Mouse (Mus musculus) heart, embryonic 16.5 days (tissue): ENCODE data around the gene Ddah1. TPM values are rescaled to one million over a fixed set of nuclear protein-coding genes. Genes with fewer than 3 reads are reported as not detected.

Source experiments
- ATAC-seq: fragments of 200-750 bp; cut with Nextera tagmentation; replicated peaks from 2 replicates; pipeline ENCODE4 v1.8.0; 2017; ENCODE audit warnings: moderate number of reproducible peaks; ENCODE audit not compliant: insufficient read depth, low FRiP score; ENCODE audit errors: extremely low read depth
- H3K27ac ChIP-seq: fragments of 300-500 bp; sonication (generic); 2 replicates; pipeline ENCODE4 v1.5.1; 2014; ENCODE audit warnings: mild to moderate bottlenecking, low read length, control low read depth, moderate library complexity
- H3K27me3 ChIP-seq: fragments of 300-500 bp; sonication (generic); 2 replicates; pipeline ENCODE4 v1.6.1; 2014; ENCODE audit warnings: low read length, mixed read lengths; ENCODE audit not compliant: control insufficient read depth, insufficient read depth
- H3K36me3 ChIP-seq: fragments of 300-500 bp; sonication (generic); 2 replicates; pipeline ENCODE4 v1.6.1; 2014; ENCODE audit not compliant: control insufficient read depth, insufficient read depth
- H3K4me1 ChIP-seq: fragments of 300-500 bp; sonication (generic); 2 replicates; pipeline ENCODE4 v1.6.1; 2014; ENCODE audit warnings: low read length, mixed read lengths; ENCODE audit not compliant: control insufficient read depth, insufficient read depth
- H3K4me2 ChIP-seq: fragments of 300-500 bp; sonication (generic); 2 replicates; pipeline ENCODE4 v1.6.1; 2014; ENCODE audit warnings: low read depth, mild to moderate bottlenecking, control low read depth, low read length
- H3K4me3 ChIP-seq: fragments of 300-500 bp; sonication (generic); 2 replicates; pipeline ENCODE4 v1.5.1; 2014; ENCODE audit warnings: mild to moderate bottlenecking, control low read depth, low read length
- H3K9ac ChIP-seq: fragments of 300-500 bp; sonication (generic); 2 replicates; pipeline ENCODE4 v1.6.1; 2014; ENCODE audit warnings: low read length, control low read depth
- H3K9me3 ChIP-seq: fragments of 300-500 bp; sonication (generic); replicated peaks from 2 replicates; pipeline ENCODE4 v1.6.1; 2016; ENCODE audit warnings: low read length; ENCODE audit not compliant: control insufficient read depth
- WGBS: fragments of 180-500 bp; shearing (Covaris S2); extraction: QIAGEN DNeasy Blood & Tissue Kit; methylation state at CpG from one replicate; pipeline ENCODE4 v1.1.7; 2014; 5-methylcytosine and 5-hydroxymethylcytosine counted together
- polyA plus RNA-seq: library from polyadenylated mRNA; unstranded; fragments of >200 nt; fragmentation: Nextera tagmentation; extraction: Ambion mirVana; gene quantifications from 2 replicates; pipeline ENCODE4 v1.2.1, GENCODE M21; 2015

Ddah1 gene
- polyA plus RNA-seq, 1 experiment from 2014 or later: 17.4 TPM

DNA sequence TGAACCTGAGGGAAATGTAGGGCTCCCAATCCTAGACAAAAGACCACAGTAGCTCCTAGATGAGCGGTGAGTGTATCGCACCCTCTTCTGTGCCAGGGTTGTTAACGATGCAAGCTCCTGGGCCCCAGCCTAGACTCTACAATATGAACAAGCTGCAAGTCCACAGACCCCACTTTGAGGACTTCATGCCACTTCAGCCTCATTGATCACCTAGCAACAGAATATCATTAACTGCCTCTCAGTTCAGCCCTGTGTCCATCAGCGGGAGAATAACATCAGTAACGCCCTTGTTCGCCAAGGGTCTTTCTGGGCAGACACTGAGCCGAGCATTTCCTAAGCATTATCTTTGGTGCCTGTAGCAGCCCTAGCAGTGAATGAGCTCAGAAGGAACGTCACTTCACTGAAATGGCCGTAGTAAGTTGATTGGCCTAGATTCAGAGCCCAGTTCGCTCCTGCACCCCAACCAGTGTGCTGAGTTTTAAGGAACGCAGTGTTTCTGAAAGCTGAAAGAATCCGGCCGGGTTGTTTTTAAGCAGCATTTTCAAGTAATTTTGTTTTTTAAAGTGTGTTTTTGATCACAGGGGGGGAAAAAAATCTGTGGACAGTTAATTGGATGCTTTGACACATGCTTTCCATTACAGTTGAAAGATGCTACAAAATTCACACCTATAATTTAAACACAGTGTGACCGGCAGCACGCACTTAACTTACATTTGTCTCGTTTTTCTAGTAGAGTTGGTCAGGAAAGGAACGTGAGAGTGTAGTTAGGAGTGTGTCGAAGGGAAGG lies 132.1 kb downstream of the Ddah1 start:
- WGBS: 69% methylated on average over 18 of the region's 18 CpGs
- ATAC-seq: no peak
- Histone ChIP-seq H3K9ac (no peak overlapping the region), H3K4me1 (peaks cover 18% of the 10 kb centered on the region), H3K27ac (no peak overlapping the region), H3K4me3 (no peak overlapping the region), H3K9me3 (no peaks in the 10 kb centered on the region), H3K4me2 (no peak overlapping the region), H3K27me3 (no peaks in the 10 kb centered on the region), H3K36me3 (no peaks in the 10 kb centered on the region)

GRCm38 (mm10) chr3:145892451-145892850 lies 134.0 kb downstream of the Ddah1 start:
- peaks cover 19% of the 10 kb centered on the region for H3K4me1 ChIP-seq
- H3K4me3 ChIP-seq: no peak overlapping the region
- no peaks in the 10 kb centered on the region for H3K9me3 ChIP-seq
- no peaks in the 10 kb centered on the region for H3K36me3 ChIP-seq
- H3K9ac ChIP-seq: no peak overlapping the region
- H3K27ac ChIP-seq: no peak overlapping the region
- WGBS: 56% methylated on average over 3 of the region's 3 CpGs
- ATAC-seq: no peak
- no peaks in the 10 kb centered on the region for H3K27me3 ChIP-seq
- H3K4me2 ChIP-seq: no peak overlapping the region

DNA sequence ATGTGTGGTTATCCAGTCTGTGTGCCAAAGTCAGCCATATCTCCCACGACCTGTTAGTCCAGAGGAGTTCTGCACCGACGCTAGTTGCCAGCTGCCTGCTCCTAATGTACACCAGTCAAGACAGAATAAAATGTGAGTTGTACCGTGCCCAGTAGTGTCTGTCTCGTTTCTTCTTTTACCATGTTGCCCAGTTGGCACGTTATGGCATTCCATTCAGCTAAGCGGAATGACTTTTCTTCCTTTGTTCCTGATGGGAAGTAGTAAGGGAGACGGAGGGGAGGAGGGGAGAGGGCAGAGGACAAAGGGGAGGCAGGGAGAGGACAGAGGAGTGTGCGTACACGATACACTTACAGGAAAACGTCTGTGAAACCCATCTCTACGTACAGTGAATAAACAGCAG lies 135.7 kb downstream of the Ddah1 start:
- no peak for ATAC-seq
- Histone ChIP-seq H3K27me3 (no peaks in the 10 kb centered on the region), H3K27ac (no peak overlapping the region), H3K4me2 (no peak overlapping the region), H3K4me1 (peaks cover 23% of the 10 kb centered on the region), H3K9me3 (no peaks in the 10 kb centered on the region), H3K36me3 (no peaks in the 10 kb centered on the region), H3K9ac (no peak overlapping the region), H3K4me3 (no peak overlapping the region)
- 76% methylated on average over 12 of the region's 12 CpGs for WGBS

DNA sequence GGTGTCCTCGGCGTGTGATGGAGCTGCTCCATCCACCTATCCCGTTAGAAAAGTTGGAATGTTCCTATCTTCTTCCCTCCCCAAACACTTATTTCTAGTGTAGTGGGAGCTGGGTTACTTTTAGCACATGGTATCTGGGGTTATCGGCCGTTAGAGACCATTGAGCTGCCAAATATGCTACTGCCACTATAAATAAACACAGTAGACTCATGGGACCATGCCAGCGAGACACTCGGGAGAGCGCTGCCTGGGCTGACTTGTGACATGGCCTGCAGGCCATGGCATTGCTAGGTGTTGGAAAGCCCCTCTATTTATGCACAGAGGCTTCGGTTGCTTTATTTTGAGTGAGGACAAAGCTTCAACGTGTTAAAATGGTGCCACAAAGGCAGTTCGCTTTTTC lies 139.3 kb downstream of the Ddah1 start:
- Histone ChIP-seq H3K27ac (peak overlapping the region; percentile 93), H3K36me3 (no peaks in the 10 kb centered on the region), H3K4me3 (no peak overlapping the region), H3K9ac (no peak overlapping the region), H3K9me3 (no peaks in the 10 kb centered on the region), H3K4me2 (no peak overlapping the region), H3K4me1 (peaks cover 30% of the 10 kb centered on the region), H3K27me3 (no peaks in the 10 kb centered on the region)
- peak; percentile 87 for ATAC-seq
- 36% methylated on average over 11 of the region's 11 CpGs for WGBS

GRCm38 (mm10) chr3:145899832-145900231 lies 141.4 kb downstream of the Ddah1 start:
- H3K27ac ChIP-seq: peak overlapping the region; percentile 93

DNA sequence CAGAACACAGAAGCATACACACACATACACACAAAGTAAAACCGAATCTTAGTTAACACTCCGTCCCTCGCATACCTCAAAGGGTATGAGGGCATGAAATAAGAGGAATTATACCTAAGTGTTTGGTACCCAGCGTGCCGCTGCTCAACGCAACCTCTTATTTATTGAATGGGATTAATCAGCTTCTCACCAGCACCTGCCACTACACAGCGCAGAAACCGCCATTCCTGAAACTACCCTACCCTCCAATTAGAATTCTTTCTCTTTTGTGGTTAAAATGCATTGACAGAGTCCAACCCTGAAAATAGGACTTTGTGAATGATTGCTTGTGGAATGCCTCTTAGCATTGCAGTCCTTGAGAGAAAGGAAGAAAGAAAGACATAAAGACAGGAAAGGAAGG lies 145.1 kb downstream of the Ddah1 start:
- peaks cover 15% of the 10 kb centered on the region for H3K4me1 ChIP-seq
- no peak overlapping the region for H3K9ac ChIP-seq
- H3K9me3 ChIP-seq: no peaks in the 10 kb centered on the region
- ATAC-seq: no peak
- H3K4me2 ChIP-seq: no peak overlapping the region
- WGBS: 93% methylated on average over 8 of the region's 8 CpGs
- no peak overlapping the region for H3K27ac ChIP-seq
- H3K4me3 ChIP-seq: no peak overlapping the region
- no peaks in the 10 kb centered on the region for H3K36me3 ChIP-seq
- no peaks in the 10 kb centered on the region for H3K27me3 ChIP-seq

More at GRCm38 (mm10) chr3:145899832-145900231, 141.4 kb downstream of the Ddah1 start:
- WGBS: 36% methylated on average over 8 of the region's 8 CpGs
- H3K9me3 ChIP-seq: no peaks in the 10 kb centered on the region
- peak; percentile 64 for ATAC-seq
- no peaks in the 10 kb centered on the region for H3K27me3 ChIP-seq
- no peak overlapping the region for H3K4me3 ChIP-seq
- peaks cover 30% of the 10 kb centered on the region for H3K4me1 ChIP-seq
- H3K9ac ChIP-seq: peak overlapping the region; percentile 33; the same call in 1 of the 2 replicates
- H3K36me3 ChIP-seq: no peaks in the 10 kb centered on the region
- H3K4me2 ChIP-seq: peak overlapping the region; percentile 11; the same call in 1 of the 2 replicates

- WGBS: 49% methylated on average over 22 of the region's 22 CpGs
- no peaks in the 10 kb centered on the region for H3K9me3 ChIP-seq
- peaks cover 4% of the 10 kb centered on the region for H3K4me1 ChIP-seq
- H3K4me2 ChIP-seq: peak overlapping the region; percentile 47
- peak overlapping the region; percentile 34; the same call in 1 of the 2 replicates for H3K9ac ChIP-seq
- no peaks in the 10 kb centered on the region for H3K27me3 ChIP-seq
- 0 out of 2 replicates have a peak, but pooled peaks have one; percentile 10 for ATAC-seq
- H3K36me3 ChIP-seq: no peaks in the 10 kb centered on the region
- 0 out of 2 replicates have a peak overlapping the region, but pooled peaks have one; percentile 9 for H3K4me3 ChIP-seq
- H3K27ac ChIP-seq: peak overlapping the region; percentile 7; the same call in 1 of the 2 replicates
Observed at GRCm38 (mm10) chr3:145904850-145905776, 146.6 kb downstream of the Ddah1 start.

DNA sequence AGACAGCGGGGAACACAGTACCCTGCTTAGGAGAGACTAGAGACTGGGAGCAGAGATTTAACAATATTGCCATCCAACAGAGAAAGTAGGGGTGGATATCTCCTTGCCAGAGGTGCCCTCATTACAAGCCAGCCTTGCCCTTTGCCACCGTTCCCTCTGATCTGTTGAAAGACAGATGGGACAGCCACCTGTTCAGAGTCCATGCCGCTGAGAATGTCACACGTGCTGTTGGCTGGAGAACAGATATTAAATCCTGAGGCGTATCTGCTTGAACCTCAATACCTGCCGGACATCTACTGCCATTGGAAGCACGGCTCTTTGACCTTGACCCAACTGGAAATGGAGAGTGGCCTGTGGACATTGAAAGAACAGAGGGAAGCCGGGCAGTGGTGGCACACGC lies 148.1 kb downstream of the Ddah1 start:
- no peak for ATAC-seq
- Histone ChIP-seq H3K4me1 (peaks cover 4% of the 10 kb centered on the region), H3K9me3 (no peaks in the 10 kb centered on the region), H3K36me3 (no peaks in the 10 kb centered on the region), H3K27ac (no peak overlapping the region), H3K4me3 (no peak overlapping the region), H3K27me3 (no peaks in the 10 kb centered on the region), H3K9ac (no peak overlapping the region), H3K4me2 (no peak overlapping the region)
- WGBS: 89% methylated on average over 9 of the region's 9 CpGs

GRCm38 (mm10) chr3:145912512-145912911 lies 154.0 kb downstream of the Ddah1 start:
- ATAC-seq: no peak
- H3K36me3 ChIP-seq: no peaks in the 10 kb centered on the region
- 87% methylated on average over 7 of the region's 7 CpGs for WGBS
- H3K9ac ChIP-seq: no peak overlapping the region
- H3K4me3 ChIP-seq: no peak overlapping the region
- H3K27me3 ChIP-seq: no peaks in the 10 kb centered on the region
- H3K9me3 ChIP-seq: no peaks in the 10 kb centered on the region
- no peak overlapping the region for H3K4me2 ChIP-seq
- no peak overlapping the region for H3K27ac ChIP-seq
- peaks cover 4% of the 10 kb centered on the region for H3K4me1 ChIP-seq
